ENCODE assay signal across 8 mouse cellular contexts in the genomic region with DNA sequence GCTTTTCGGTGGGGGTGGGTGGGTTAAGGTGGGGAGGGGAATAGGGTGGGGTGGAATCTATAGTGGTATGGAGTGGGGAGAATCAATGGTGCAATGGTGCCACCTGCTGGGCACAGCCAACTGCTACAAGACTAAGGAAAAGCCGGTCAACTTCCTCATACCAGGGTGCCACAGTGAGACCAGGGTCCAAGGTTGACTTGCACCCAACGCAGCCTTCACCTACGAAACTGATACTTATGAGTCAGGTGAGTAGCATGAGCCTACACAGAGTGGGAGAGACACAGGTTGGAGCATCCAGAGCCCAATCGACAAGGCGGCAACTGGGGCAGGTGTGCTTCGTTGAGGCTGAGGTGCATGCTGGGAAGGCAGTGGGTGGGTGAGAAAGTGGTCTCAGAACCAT. TPM values are rescaled to one million over a fixed set of nuclear protein-coding genes. Genes with fewer than 3 reads are reported as not detected.
DNase-seq lines count a peak whose midpoint lies in the region; ATAC-seq lines count a peak whose summit lies in the region.

No protein-coding gene starts in this region.

- no peak overlapping the region for H3K4me2 ChIP-seq in embryonic facial prominence, embryonic 11.5 days (ENCODE audit: low read depth, low read length)
- peak overlapping the region; percentile 61 for H3K4me2 ChIP-seq in heart, embryonic 11.5 days
- peak overlapping the region; percentile 58 for H3K4me2 ChIP-seq in kidney, embryonic 15.5 days
- H3K4me2 ChIP-seq in liver, embryonic 11.5 days: peak overlapping the region; percentile 64
- H3K4me2 ChIP-seq in stomach, embryonic 16.5 days (ENCODE audit: low read depth, low read length): peak overlapping the region; percentile 61

- no peaks in the 10 kb centered on the region for H3K9me3 ChIP-seq in embryonic facial prominence, embryonic 11.5 days (replicated peaks; ENCODE audit: control insufficient read depth, low read length)
- no peaks in the 10 kb centered on the region for H3K9me3 ChIP-seq in heart, embryonic 11.5 days (replicated peaks; ENCODE audit: control insufficient read depth, low read length)
- no peaks in the 10 kb centered on the region for H3K9me3 ChIP-seq in kidney, embryonic 15.5 days (replicated peaks)
- no peaks in the 10 kb centered on the region for H3K9me3 ChIP-seq in liver, embryonic 11.5 days (ENCODE audit: control insufficient read depth, low read length)
- H3K9me3 ChIP-seq in stomach, embryonic 16.5 days (replicated peaks; ENCODE audit: control insufficient read depth, low read length): no peaks in the 10 kb centered on the region

- H3K4me3 ChIP-seq in embryonic facial prominence, embryonic 11.5 days (ENCODE audit: low read depth, low read length): no peak overlapping the region
- peak overlapping the region; percentile 25; the same call in 1 of the 2 replicates for H3K4me3 ChIP-seq in heart, embryonic 11.5 days (ENCODE audit: low read depth, low read length)
- peak overlapping the region; percentile 23 for H3K4me3 ChIP-seq in kidney, embryonic 15.5 days (replicated peaks)
- peak overlapping the region; percentile 25; the same call in 1 of the 2 replicates for H3K4me3 ChIP-seq in liver, embryonic 11.5 days (ENCODE audit: low read depth, low read length)
- H3K4me3 ChIP-seq in stomach, embryonic 16.5 days (replicated peaks; ENCODE audit: low read length): peak overlapping the region; percentile 36

- H3K27me3 ChIP-seq in embryonic facial prominence, embryonic 11.5 days (ENCODE audit: control insufficient read depth, insufficient read depth, low read length): no peaks in the 10 kb centered on the region
- H3K27me3 ChIP-seq in heart, embryonic 11.5 days (ENCODE audit: control insufficient read depth, insufficient read depth, low read length): no peaks in the 10 kb centered on the region
- no peaks in the 10 kb centered on the region for H3K27me3 ChIP-seq in kidney, embryonic 15.5 days
- H3K27me3 ChIP-seq in liver, embryonic 11.5 days (replicated peaks; ENCODE audit: control insufficient read depth, insufficient read depth, low read length): no peaks in the 10 kb centered on the region
- H3K27me3 ChIP-seq in stomach, embryonic 16.5 days (ENCODE audit: control insufficient read depth, insufficient read depth, low read length): no peaks in the 10 kb centered on the region

- H3K4me1 ChIP-seq in embryonic facial prominence, embryonic 11.5 days (ENCODE audit: control insufficient read depth, insufficient read depth, low read length): no peaks in the 10 kb centered on the region
- peaks cover 7% of the 10 kb centered on the region; the same call in 1 of the 2 replicates for H3K4me1 ChIP-seq in heart, embryonic 11.5 days (ENCODE audit: control insufficient read depth, insufficient read depth, low read length)
- H3K4me1 ChIP-seq in kidney, embryonic 15.5 days: peaks cover 24% of the 10 kb centered on the region
- peaks cover 4% of the 10 kb centered on the region for H3K4me1 ChIP-seq in liver, embryonic 11.5 days (replicated peaks; ENCODE audit: control insufficient read depth, insufficient read depth, low read length)
- H3K4me1 ChIP-seq in stomach, embryonic 16.5 days (ENCODE audit: control insufficient read depth, insufficient read depth, low read length): 0 out of 2 replicates have a peak, but pooled peaks cover 8% of the 10 kb centered on the region

- H3K36me3 ChIP-seq in embryonic facial prominence, embryonic 11.5 days (replicated peaks; ENCODE audit: control insufficient read depth, insufficient read depth, low read depth, low read length): no peaks in the 10 kb centered on the region
- no peaks in the 10 kb centered on the region for H3K36me3 ChIP-seq in heart, embryonic 11.5 days (ENCODE audit: control insufficient read depth, insufficient read depth, low read length)
- 0 out of 2 replicates have a peak, but pooled peaks cover 5% of the 10 kb centered on the region for H3K36me3 ChIP-seq in kidney, embryonic 15.5 days
- no peaks in the 10 kb centered on the region for H3K36me3 ChIP-seq in liver, embryonic 11.5 days (ENCODE audit: control insufficient read depth, insufficient read depth, low read length)
- no peaks in the 10 kb centered on the region for H3K36me3 ChIP-seq in stomach, embryonic 16.5 days (ENCODE audit: control insufficient read depth, insufficient read depth, low read length)

- no peak overlapping the region; the same call in 1 of the 2 replicates for H3K9ac ChIP-seq in embryonic facial prominence, embryonic 11.5 days (replicated peaks; ENCODE audit: low read length)
- H3K9ac ChIP-seq in heart, embryonic 11.5 days (ENCODE audit: low read depth, low read length): no peak overlapping the region
- 0 out of 2 replicates have a peak overlapping the region, but pooled peaks have one; percentile 31 for H3K9ac ChIP-seq in kidney, embryonic 15.5 days
- peak overlapping the region; percentile 44; the same call in 1 of the 2 replicates for H3K9ac ChIP-seq in liver, embryonic 11.5 days (ENCODE audit: low read depth, low read length)
- peak overlapping the region; percentile 63 for H3K9ac ChIP-seq in stomach, embryonic 16.5 days (ENCODE audit: low read length)

- H3K27ac ChIP-seq in embryonic facial prominence, embryonic 11.5 days (replicated peaks; ENCODE audit: low read depth, low read length): no peak overlapping the region
- no peak overlapping the region for H3K27ac ChIP-seq in heart, embryonic 11.5 days (ENCODE audit: low read depth, low read length)
- H3K27ac ChIP-seq in kidney, embryonic 15.5 days: no peak overlapping the region
- no peak overlapping the region for H3K27ac ChIP-seq in liver, embryonic 11.5 days (ENCODE audit: low read depth, low read length)
- H3K27ac ChIP-seq in stomach, embryonic 16.5 days (ENCODE audit: low read length): no peak overlapping the region

- peak; percentile 81 to 83 for DNase-seq in B cell, adult 2 months
- peak; percentile 85 for DNase-seq in adrenal gland, postnatal 14 days
- peak; percentile 79 for DNase-seq in embryonic facial prominence, embryonic 11.5 days (ENCODE audit: low spot score)
- peak; percentile 62 for DNase-seq in liver, embryonic 11.5 days (ENCODE audit: low spot score)
- DNase-seq in natural killer cell, adult 2 months (ENCODE audit: low spot score in 2 of 2): peak; percentile 56 to 75

- WGBS in embryonic facial prominence, embryonic 11.5 days: 6% methylated on average over 7 of the region's 7 CpGs
- WGBS in heart, embryonic 11.5 days (ENCODE audit: insufficient replicate concordance): 9% methylated on average over 7 of the region's 7 CpGs
- 7% methylated on average over 7 of the region's 7 CpGs for WGBS in kidney, embryonic 15.5 days
- 15% methylated on average over 7 of the region's 7 CpGs for WGBS in liver, embryonic 11.5 days
- 7% methylated on average over 7 of the region's 7 CpGs for WGBS in stomach, embryonic 16.5 days

- ATAC-seq in embryonic facial prominence, embryonic 11.5 days (replicated peaks; ENCODE audit: insufficient number of reproducible peaks, low FRiP score, low TSS enrichment, low read depth): peak; percentile 63
- no peak for ATAC-seq in heart, embryonic 11.5 days (replicated peaks; ENCODE audit: insufficient number of reproducible peaks, low FRiP score, low TSS enrichment)
- peak; percentile 72 for ATAC-seq in kidney, embryonic 15.5 days (replicated peaks; ENCODE audit: low FRiP score)
- ATAC-seq in liver, embryonic 11.5 days (replicated peaks; ENCODE audit: low FRiP score): peak; percentile 52
- ATAC-seq in stomach, embryonic 16.5 days (ENCODE audit: insufficient read depth, low FRiP score): peak; percentile 63

RNA-seq across cellular contexts. Expression of gene Myo7a, which starts 1.0 kb away (rescaled TPM):
- 58.6 and 86.2 TPM in 2 replicates for total RNA-seq in adrenal gland, postnatal 14 days (2021)
- polyA plus RNA-seq in embryonic facial prominence, embryonic 11.5 days (2014; fragmentation: Nextera tagmentation; extraction: Ambion mirVana): 9.7 and 10.7 TPM in 2 replicates
- polyA plus RNA-seq in heart, embryonic 11.5 days (2014; fragmentation: Nextera tagmentation; extraction: Ambion mirVana): 8.4 and 11.9 TPM in 2 replicates
- polyA plus RNA-seq in kidney, embryonic 15.5 days (2015; fragmentation: Nextera tagmentation; extraction: Ambion mirVana): 14.4 and 15.4 TPM in 2 replicates
- polyA plus RNA-seq in liver, embryonic 11.5 days (2014; fragmentation: Nextera tagmentation; extraction: Ambion mirVana): 20.1 and 20.7 TPM in 2 replicates
- polyA plus RNA-seq in stomach, embryonic 16.5 days (2015; fragmentation: Nextera tagmentation; extraction: Ambion mirVana): 10.9 and 11.4 TPM in 2 replicates

RNA-seq across cellular contexts. Expression of gene Omp, which starts 25.0 kb away (rescaled TPM):
- 2.1 and 2.4 TPM in 2 replicates for total RNA-seq in adrenal gland, postnatal 14 days (2021)
- 0.15 and 0.25 TPM in 2 replicates for polyA plus RNA-seq in embryonic facial prominence, embryonic 11.5 days (2014; fragmentation: Nextera tagmentation; extraction: Ambion mirVana)
- polyA plus RNA-seq in heart, embryonic 11.5 days (2014; fragmentation: Nextera tagmentation; extraction: Ambion mirVana): 0.37 and 0.47 TPM in 2 replicates
- polyA plus RNA-seq in kidney, embryonic 15.5 days (2015; fragmentation: Nextera tagmentation; extraction: Ambion mirVana): 0.39 and 0.60 TPM in 2 replicates
- 0.62 and 0.70 TPM in 2 replicates for polyA plus RNA-seq in liver, embryonic 11.5 days (2014; fragmentation: Nextera tagmentation; extraction: Ambion mirVana)
- polyA plus RNA-seq in stomach, embryonic 16.5 days (2015; fragmentation: Nextera tagmentation; extraction: Ambion mirVana): 2.1 and 2.5 TPM in 2 replicates

RNA-seq across cellular contexts. Expression of gene Capn5, which starts 57.7 kb away (rescaled TPM):
- 6.2 and 9.8 TPM in 2 replicates for total RNA-seq in adrenal gland, postnatal 14 days (2021)
- polyA plus RNA-seq in embryonic facial prominence, embryonic 11.5 days (2014; fragmentation: Nextera tagmentation; extraction: Ambion mirVana): 2.3 and 2.6 TPM in 2 replicates
- polyA plus RNA-seq in heart, embryonic 11.5 days (2014; fragmentation: Nextera tagmentation; extraction: Ambion mirVana): 5.8 and 6.4 TPM in 2 replicates
- 12.7 and 14.1 TPM in 2 replicates for polyA plus RNA-seq in kidney, embryonic 15.5 days (2015; fragmentation: Nextera tagmentation; extraction: Ambion mirVana)
- polyA plus RNA-seq in liver, embryonic 11.5 days (2014; fragmentation: Nextera tagmentation; extraction: Ambion mirVana): 20.0 and 20.1 TPM in 2 replicates
- polyA plus RNA-seq in stomach, embryonic 16.5 days (2015; fragmentation: Nextera tagmentation; extraction: Ambion mirVana): 24.5 and 34.3 TPM in 2 replicates

Comparison
In these comparisons a context has a peak if more than half of its experiments do, and no peak if none do; other contexts are left out.
1. H3K9ac ChIP-seq: peak in kidney, embryonic 15.5 days (single experiment), liver, embryonic 11.5 days (single experiment) and stomach, embryonic 16.5 days (single experiment); none in embryonic facial prominence, embryonic 11.5 days (single experiment) and heart, embryonic 11.5 days (single experiment).
2. Peak in every context shown above with its lines, with median percentiles within 50 percentile points of each other: DNase-seq.